Mouse (Mus musculus) brain, embryonic 14.5 days (tissue): ENCODE measurements around the gene Clrn2.

Experiments used
- CTCF ChIP-seq: fragments of 200-500 bp; IDR thresholded peaks from 2 replicates; pipeline ENCODE4 v1.5.1; 2012; ENCODE audit warnings: inconsistent platforms, mild to moderate bottlenecking, moderate library complexity, borderline replicate concordance; ENCODE audit not compliant: insufficient read depth, insufficient read length; ENCODE audit errors: extremely low read depth
- POLR2A ChIP-seq: fragments of 200-500 bp; IDR thresholded peaks from 2 replicates; pipeline ENCODE4 v1.6.1; 2012; ENCODE audit warnings: mild to moderate bottlenecking, inconsistent platforms, borderline replicate concordance; ENCODE audit not compliant: poor library complexity, insufficient read depth, insufficient read length, severe bottlenecking; ENCODE audit errors: extremely low read depth

GRCm38 (mm10) chr5:45421881-45422844 is 31.4 kb upstream of the Clrn2 start:
- TF ChIP-seq POLR2A (no peak), CTCF (no peak)
